Mouse (Mus musculus) hematopoietic multipotent progenitor cell, adult 10-12 weeks (in vitro differentiated cells): Measurements from ENCODE around the gene Srpk1. TPM values are rescaled to one million over a fixed set of nuclear protein-coding genes. Genes with fewer than 3 reads are reported as not detected.

Experiments used
- polyA plus RNA-seq: library from polyadenylated mRNA; stranded (reverse); fragments of >175 nt; gene quantifications from 2 replicates; pipeline ENCODE4 v1.2.3, GENCODE M21; 2012; ENCODE audit warnings: low replicate concordance

The Srpk1 gene
- polyA plus RNA-seq, result 24.2 and 90.2 TPM in 2 replicates

GRCm38 (mm10) chr17:28622300-28622759, at the start of gene Srpk1:
Srpk1 (minus strand) TSS chr17:28622709.

DNA sequence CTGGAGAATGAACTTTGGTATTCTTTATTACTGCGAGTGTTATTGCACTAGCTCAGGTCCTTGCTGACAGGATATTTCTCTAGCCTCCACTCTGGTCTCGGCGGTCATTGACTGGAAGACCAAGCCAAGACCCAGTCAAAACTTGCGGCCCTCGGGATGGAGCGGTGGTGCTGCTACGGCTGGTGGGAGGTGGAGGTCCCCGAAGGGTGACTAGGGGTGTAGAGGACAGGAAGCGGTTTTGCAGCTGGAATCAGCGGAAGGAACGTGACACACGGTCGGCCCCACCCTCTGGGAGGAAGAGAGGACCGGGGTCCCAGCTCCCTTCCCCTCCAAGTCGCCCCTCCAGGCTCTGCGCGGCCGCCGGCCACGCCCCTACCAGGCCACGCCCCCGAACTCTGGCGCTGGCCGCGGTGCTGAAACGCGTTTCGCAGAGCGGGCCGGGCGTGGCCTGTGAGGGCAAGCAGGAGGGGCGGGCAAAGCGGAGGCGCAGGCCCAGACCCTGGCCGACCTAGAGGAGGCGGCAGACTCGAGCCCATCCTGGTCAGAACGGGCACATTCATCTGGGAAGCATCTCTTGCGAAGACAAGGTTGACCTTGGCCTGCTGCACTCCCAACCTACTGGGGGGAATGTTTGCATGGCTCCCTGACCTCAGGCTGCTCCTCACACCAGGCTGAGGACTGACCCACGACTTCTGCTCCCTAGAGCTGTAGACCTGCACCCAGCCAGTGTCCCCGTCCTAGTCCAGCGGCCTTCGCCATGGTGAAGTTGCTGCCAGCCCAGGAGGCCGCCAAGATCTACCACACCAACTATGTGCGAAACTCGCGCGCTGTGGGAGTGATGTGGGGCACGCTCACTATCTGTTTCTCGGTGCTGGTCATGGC, 47.0 kb downstream of the Srpk1 start, which contains the start of gene Lhfpl5:
Gene Lhfpl5 (plus strand): TSS at position 398 of the 882 bp plus-strand sequence.

DNA sequence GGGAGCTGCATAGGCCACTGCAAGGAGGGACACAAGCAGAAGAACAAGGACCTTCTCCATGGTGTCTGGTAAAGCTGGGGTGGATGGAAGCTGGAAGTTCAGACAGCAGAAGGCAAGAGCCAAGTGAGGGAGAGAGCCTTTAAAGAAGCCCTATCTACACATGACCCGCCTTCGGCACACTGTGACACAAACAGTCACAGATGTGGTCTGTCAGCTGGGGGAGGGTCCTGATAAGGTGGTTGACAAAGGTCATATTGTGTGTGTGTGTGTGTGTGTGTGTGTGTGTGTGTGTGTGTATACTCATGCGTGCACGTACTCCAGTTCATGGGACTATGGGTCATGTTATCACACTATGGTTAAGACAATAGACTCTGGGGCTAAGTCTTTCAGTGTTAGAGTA, 61.9 kb downstream of the Srpk1 start, which contains the start of gene Clps:
Gene Clps (minus strand): TSS at position 169 of the 400 bp plus-strand sequence.

GRCm38 (mm10) chr17:28549111-28549510, 73.4 kb downstream of the Srpk1 start, which contains the start of gene Clpsl2:
Clpsl2 (plus strand) TSS chr17:28549411.

Other genes starting within 250 kb of the Srpk1 start
- 13.8 and 14.3 TPM in 2 replicates for gene Fkbp5, start 105.2 kb downstream of the Srpk1 start, polyA plus RNA-seq
- 0.20 and 0.51 TPM in 2 replicates for gene Armc12, start 91.9 kb downstream of the Srpk1 start, polyA plus RNA-seq
- gene Clpsl2, start 73.3 kb downstream of the Srpk1 start, polyA plus RNA-seq, result not detected in 2 replicates
- 0.53 and 5.3 TPM in 2 replicates for gene Clps, start 61.9 kb downstream of the Srpk1 start, polyA plus RNA-seq
- gene Lhfpl5, start 47.1 kb downstream of the Srpk1 start, polyA plus RNA-seq, result not detected in 2 replicates
- gene Slc26a8, start 67.5 kb upstream of the Srpk1 start, polyA plus RNA-seq, result 1.0 and 1.3 TPM in 2 replicates
- gene Mapk14, start 68.6 kb upstream of the Srpk1 start, polyA plus RNA-seq, result 41.9 and 109 TPM in 2 replicates
- 1.3 TPM in 1 of 2 replicates, not detected in the other for gene AC170998.1, start 103.4 kb upstream of the Srpk1 start, polyA plus RNA-seq
- 0.85 and 6.3 TPM in 2 replicates for gene Mapk13, start 146.6 kb upstream of the Srpk1 start, polyA plus RNA-seq
- 47.6 and 82.5 TPM in 2 replicates for gene Brpf3, start 178.4 kb upstream of the Srpk1 start, polyA plus RNA-seq
- gene Pnpla1, start 235.7 kb upstream of the Srpk1 start, polyA plus RNA-seq, result not detected in 2 replicates